Mouse (Mus musculus) CH12.LX (cell line): ENCODE measurements at regions not wholly inside any gene's neighbourhood (a gene's known extent, or its start where the extent isn't known, plus 50 kb on each side); places are given as distances from the start of the nearest gene placed in this dataset.

Experiments used
- DNase-seq: peaks from one replicate; pipeline ENCODE4 v3.0.0-alpha.2; 2013; ENCODE audit errors: extremely low read depth
- H3K27ac ChIP-seq: 2 replicates; pipeline ENCODE4 v1.5.1; 2012; ENCODE audit warnings: low read depth, mild to moderate bottlenecking, control low read depth, moderate library complexity; ENCODE audit not compliant: insufficient read depth
- H3K27me3 ChIP-seq: replicated peaks from 2 replicates; pipeline ENCODE3; 2012; ENCODE audit warnings: inconsistent platforms
- H3K36me3 ChIP-seq, 2 experiments: replicated peaks in 1 of 2; 2 replicates each; pipeline versions ENCODE3 to v1.6.1; 2012; ENCODE audit warnings: inconsistent platforms in 1 of 2, low read length in 1 of 2, mild to moderate bottlenecking in 1 of 2, mixed read lengths in 1 of 2, moderate library complexity in 1 of 2; ENCODE audit not compliant: control insufficient read depth in 1 of 2, insufficient read depth in 1 of 2
- H3K4me1 ChIP-seq, 2 experiments: 2 replicates each; pipeline ENCODE4 v1.6.1; 2012; ENCODE audit warnings: inconsistent platforms in 1 of 2, moderate library complexity in 1 of 2; ENCODE audit not compliant: insufficient read depth in 2 of 2, control insufficient read depth in 1 of 2
- H3K4me2 ChIP-seq: 2 replicates; pipeline ENCODE4 v1.6.1; 2012; ENCODE audit warnings: low read depth, mild to moderate bottlenecking, control low read depth; ENCODE audit not compliant: poor library complexity, insufficient read depth, severe bottlenecking
- H3K4me3 ChIP-seq, 3 experiments: fragments of 150-350 bp in 1 of 3; sonication (generic) in 1 of 3; replicated peaks in 1 of 3; 2 replicates each; pipeline versions ENCODE3 to v1.5.1; 2011 to 2012; ENCODE audit warnings: low read depth in 2 of 3, low read length in 2 of 3, mild to moderate bottlenecking in 2 of 3, moderate library complexity in 2 of 3, control low read depth in 1 of 3, improper control_type of control experiment in 1 of 3, inconsistent platforms in 1 of 3, mixed read lengths in 1 of 3; ENCODE audit not compliant: poor library complexity in 1 of 3
- H3K79me2 ChIP-seq: replicated peaks from 2 replicates; pipeline ENCODE4 v1.6.1; 2012; ENCODE audit warnings: mild to moderate bottlenecking, moderate library complexity; ENCODE audit not compliant: control insufficient read depth, poor library complexity, insufficient read depth, severe bottlenecking; ENCODE audit errors: extremely low read depth
- H3K9ac ChIP-seq: 2 replicates; pipeline ENCODE4 v1.6.1; 2012; ENCODE audit warnings: low read depth, mild to moderate bottlenecking, control low read depth, moderate library complexity; ENCODE audit not compliant: insufficient read depth
- H3K9me3 ChIP-seq: replicated peaks from 2 replicates; pipeline ENCODE3; 2012; ENCODE audit warnings: low read length, inconsistent platforms, mixed read lengths
- BHLHE40 ChIP-seq: IDR thresholded peaks from 2 replicates; pipeline ENCODE4 v1.6.1; 2011; ENCODE audit warnings: mild to moderate bottlenecking, low read depth, low read length, improper control_type of control experiment
- CHD2 ChIP-seq: IDR thresholded peaks from 2 replicates; pipeline ENCODE4 v1.6.1; 2011; ENCODE audit warnings: low read length, improper control_type of control experiment
- E2F4 ChIP-seq: IDR thresholded peaks from 2 replicates; pipeline ENCODE4 v1.6.1; 2011; ENCODE audit warnings: low read depth, low read length, improper control_type of control experiment; ENCODE audit not compliant: insufficient replicate concordance
- ELF1 ChIP-seq: IDR thresholded peaks from 2 replicates; pipeline ENCODE4 v1.6.1; 2014; ENCODE audit warnings: low read depth, mild to moderate bottlenecking, inconsistent platforms, low read length, improper control_type of control experiment
- ETS1 ChIP-seq: conservative IDR thresholded peaks from 2 replicates; pipeline ENCODE4 v1.6.1; 2012; ENCODE audit warnings: low read depth, mild to moderate bottlenecking, inconsistent platforms, low read length, improper control_type of control experiment, moderate library complexity
- GABPA ChIP-seq: IDR thresholded peaks from 2 replicates; pipeline ENCODE4 v1.6.1; 2012; ENCODE audit warnings: low read depth, low read length, improper control_type of control experiment, inconsistent platforms; ENCODE audit not compliant: insufficient replicate concordance
- HCFC1 ChIP-seq: IDR thresholded peaks from 2 replicates; pipeline ENCODE4 v1.6.1; 2012; ENCODE audit warnings: low read depth, mild to moderate bottlenecking, inconsistent platforms, low read length, improper control_type of control experiment
- IRF4 ChIP-seq: IDR thresholded peaks from 2 replicates; pipeline ENCODE4 v1.6.1; 2014; ENCODE audit warnings: low read depth, mild to moderate bottlenecking, inconsistent platforms, low read length, improper control_type of control experiment
- KAT2A ChIP-seq: IDR thresholded peaks from 2 replicates; pipeline ENCODE4 v1.6.1; 2012; ENCODE audit warnings: low read length, improper control_type of control experiment, inconsistent platforms; ENCODE audit not compliant: insufficient replicate concordance
- NELFE ChIP-seq: IDR thresholded peaks from 2 replicates; pipeline ENCODE4 v1.6.1; 2011; ENCODE audit warnings: low read depth, low read length, improper control_type of control experiment
- POLR2A ChIP-seq: IDR thresholded peaks from 2 replicates; pipeline ENCODE4 v1.6.1; 2011; ENCODE audit warnings: low read depth, mild to moderate bottlenecking, improper control_type of control experiment, low read length
- SMC3 ChIP-seq: IDR thresholded peaks from 2 replicates; pipeline ENCODE4 v1.6.1; 2011; ENCODE audit warnings: low read depth, low read length, improper control_type of control experiment
- TBP ChIP-seq: conservative IDR thresholded peaks from 2 replicates; pipeline ENCODE4 v1.6.1; 2011; ENCODE audit warnings: low read depth, low read length, improper control_type of control experiment
- TCF12 ChIP-seq: IDR thresholded peaks from 2 replicates; pipeline ENCODE4 v1.6.1; 2014; ENCODE audit warnings: low read depth, mild to moderate bottlenecking, inconsistent platforms, low read length, improper control_type of control experiment
- UBTF ChIP-seq: IDR thresholded peaks from 2 replicates; pipeline ENCODE4 v1.6.1; 2012; ENCODE audit warnings: low read depth, mild to moderate bottlenecking, inconsistent platforms, low read length, improper control_type of control experiment, moderate library complexity
- USF1 ChIP-seq: IDR thresholded peaks from 2 replicates; pipeline ENCODE4 v1.6.1; 2014; ENCODE audit warnings: low read depth, mild to moderate bottlenecking, inconsistent platforms, low read length, improper control_type of control experiment
- ZKSCAN1 ChIP-seq: IDR thresholded peaks from 2 replicates; pipeline ENCODE4 v1.6.1; 2012; ENCODE audit warnings: low read depth, inconsistent platforms, low read length, improper control_type of control experiment, borderline replicate concordance
- ZMIZ1 ChIP-seq: IDR thresholded peaks from 2 replicates; pipeline ENCODE4 v1.6.1; 2012; ENCODE audit warnings: low read depth, mild to moderate bottlenecking, inconsistent platforms, low read length, improper control_type of control experiment
- ZNF384 ChIP-seq: IDR thresholded peaks from 2 replicates; pipeline ENCODE4 v1.6.1; 2012; ENCODE audit warnings: low read depth, low read length, improper control_type of control experiment, inconsistent platforms
- dilution Hi-C: fragments of 300-500 bp; cut with MboI; formaldehyde crosslinking; loops from 2 replicates; pipeline ENCODE4 v1.14.3; 2020; ENCODE audit warnings: low sequenced_read_pairs; ENCODE audit not compliant: extremely low pct_unique_long_range_greater_than_20kb, extremely low pct_ligation_motif_present
- in situ Hi-C: fragments of 300-500 bp; cut with MboI; formaldehyde crosslinking; loops from 3 replicates; pipeline ENCODE4 v1.14.3; 2019; ENCODE audit warnings: low sequenced_read_pairs, low pct_ligation_motif_present, low pct_unique_long_range_greater_than_20kb, mixed read lengths

GRCm38 (mm10) chr3:104340331-104340730, 120.2 kb upstream of the Magi3 start:
- in situ Hi-C loops, result no loop called here
- dilution Hi-C loops, result no loop called here
- H3K27ac ChIP-seq, result no peak overlapping the region
- H3K9ac ChIP-seq, result no peak overlapping the region
- TF ChIP-seq ELF1 (no peak), BHLHE40 (no peak), E2F4 (no peak), IRF4 (no peak), NELFE (no peak), HCFC1 (no peak), POLR2A (no peak), UBTF (no peak), ETS1 (no peak), ZNF384 (no peak), TBP (no peak), CHD2 (no peak), TCF12 (no peak), ZMIZ1 (no peak), GABPA (no peak), SMC3 (no peak), ZKSCAN1 (no peak), KAT2A (no peak), USF1 (no peak)
- H3K27me3 ChIP-seq, result no peaks in the 10 kb centered on the region
- H3K4me2 ChIP-seq, result no peak overlapping the region
- peaks cover 5% of the 10 kb centered on the region for H3K9me3 ChIP-seq
- H3K36me3 ChIP-seq, result no peaks in the 10 kb centered on the region
- H3K79me2 ChIP-seq, result no peaks in the 10 kb centered on the region
- H3K4me3 ChIP-seq, result no peak overlapping the region
- peaks cover 0 to 13% of the 10 kb centered on the region in 2 experiments; a peak in 2 of 4 replicates for H3K4me1 ChIP-seq
- DNase-seq, result peak; percentile 53

- Histone ChIP-seq H3K9me3 (peaks cover 5% of the 10 kb centered on the region), H3K4me2 (no peak overlapping the region), H3K79me2 (no peaks in the 10 kb centered on the region), H3K4me1 (peaks cover 2 to 13% of the 10 kb centered on the region in 2 experiments; a peak in 3 of 4 replicates), H3K27me3 (no peaks in the 10 kb centered on the region), H3K36me3 (no peaks in the 10 kb centered on the region), H3K27ac (no peak overlapping the region), H3K9ac (no peak overlapping the region), H3K4me3 (no peak overlapping the region)
- TF ChIP-seq NELFE (no peak), ZMIZ1 (no peak)
- dilution Hi-C loops, result no loop called here
- DNase-seq, result no peak
- in situ Hi-C loops, result no loop called here
These were observed 116.7 kb upstream of the Magi3 start for GRCm38 (mm10) chr3:104336867-104337266.
